Mouse (Mus musculus) intestine, embryonic 16.5 days (tissue): ENCODE results near the gene Map4k4. TPM values are rescaled to one million over a fixed set of nuclear protein-coding genes. Genes with fewer than 3 reads are reported as not detected.

ENCODE experiments used
- ATAC-seq: fragments of 200-750 bp; cut with Nextera tagmentation; 2 replicates; pipeline ENCODE4 v1.8.0; 2017; ENCODE audit warnings: moderate TSS enrichment, moderate library complexity
- H3K27ac ChIP-seq: fragments of 300-500 bp; sonication (generic); 2 replicates; pipeline ENCODE4 v1.5.1; 2014; ENCODE audit warnings: mild to moderate bottlenecking, low read length
- H3K27me3 ChIP-seq: fragments of 300-500 bp; sonication (generic); replicated peaks from 2 replicates; pipeline ENCODE4 v1.6.1; 2014; ENCODE audit warnings: low read length, control low read depth, mixed read lengths; ENCODE audit not compliant: control insufficient read depth, insufficient read depth
- H3K36me3 ChIP-seq: fragments of 300-500 bp; sonication (generic); 2 replicates; pipeline ENCODE4 v1.6.1; 2014; ENCODE audit warnings: low read length, control low read depth; ENCODE audit not compliant: control insufficient read depth, insufficient read depth
- H3K4me1 ChIP-seq: fragments of 300-500 bp; sonication (generic); 2 replicates; pipeline ENCODE4 v1.6.1; 2014; ENCODE audit warnings: low read length, control low read depth, mixed read lengths; ENCODE audit not compliant: control insufficient read depth, insufficient read depth
- H3K4me2 ChIP-seq: fragments of 300-500 bp; sonication (generic); 2 replicates; pipeline ENCODE4 v1.6.1; 2014; ENCODE audit warnings: low read depth, low read length, control low read depth
- H3K4me3 ChIP-seq: fragments of 300-500 bp; sonication (generic); 2 replicates; pipeline ENCODE4 v1.5.1; 2014; ENCODE audit warnings: mild to moderate bottlenecking, low read length
- H3K9ac ChIP-seq: fragments of 300-500 bp; sonication (generic); 2 replicates; pipeline ENCODE4 v1.6.1; 2014; ENCODE audit warnings: low read depth, low read length
- H3K9me3 ChIP-seq: fragments of 300-500 bp; sonication (generic); 2 replicates; pipeline ENCODE4 v1.6.1; 2016; ENCODE audit warnings: low read length, control low read depth; ENCODE audit not compliant: control insufficient read depth
- WGBS: fragments of 180-500 bp; shearing (Covaris S2); extraction: QIAGEN DNeasy Blood & Tissue Kit; methylation state at CpG from one replicate; pipeline ENCODE4 v1.1.7; 2014; 5-methylcytosine and 5-hydroxymethylcytosine counted together
- polyA plus RNA-seq: library from polyadenylated mRNA; unstranded; fragments of >200 nt; fragmentation: Nextera tagmentation; extraction: Ambion mirVana; gene quantifications from 2 replicates; pipeline ENCODE4 v1.2.1, GENCODE M21; 2015

Gene Map4k4
- polyA plus RNA-seq, 1 experiment from 2014 or later = 10.1 TPM

- Histone ChIP-seq H3K27ac (no peak overlapping the region), H3K36me3 (peaks cover 7% of the 10 kb centered on the region; the same call in 1 of the 2 replicates), H3K4me3 (no peak overlapping the region), H3K9me3 (no peaks in the 10 kb centered on the region), H3K4me2 (no peak overlapping the region), H3K9ac (no peak overlapping the region), H3K4me1 (no peaks in the 10 kb centered on the region), H3K27me3 (no peaks in the 10 kb centered on the region)
- no peak for ATAC-seq
- WGBS = 73% methylated on average over 7 of the region's 7 CpGs
Observed at GRCm38 (mm10) chr1:40015066-40015678, 114.5 kb downstream of the Map4k4 start.

GRCm38 (mm10) chr1:40021617-40022016, 120.9 kb downstream of the Map4k4 start:
- Histone ChIP-seq H3K4me2 (no peak overlapping the region), H3K4me1 (no peaks in the 10 kb centered on the region), H3K9me3 (no peaks in the 10 kb centered on the region), H3K27ac (no peak overlapping the region), H3K9ac (no peak overlapping the region), H3K4me3 (no peak overlapping the region), H3K27me3 (no peaks in the 10 kb centered on the region), H3K36me3 (peaks cover 13% of the 10 kb centered on the region)
- 84% methylated on average over 4 of the region's 4 CpGs for WGBS
- no peak for ATAC-seq

GRCm38 (mm10) chr1:40022472-40023135, 121.9 kb downstream of the Map4k4 start:
- Histone ChIP-seq H3K4me2 (no peak overlapping the region), H3K27ac (no peak overlapping the region), H3K36me3 (peaks cover 13% of the 10 kb centered on the region), H3K4me1 (no peaks in the 10 kb centered on the region), H3K4me3 (no peak overlapping the region), H3K9ac (no peak overlapping the region), H3K27me3 (no peaks in the 10 kb centered on the region), H3K9me3 (no peaks in the 10 kb centered on the region)
- WGBS = 85% methylated on average over 9 of the region's 9 CpGs
- ATAC-seq = no peak

- Histone ChIP-seq H3K9ac (no peak overlapping the region), H3K4me3 (no peak overlapping the region), H3K27ac (no peak overlapping the region), H3K9me3 (no peaks in the 10 kb centered on the region), H3K4me2 (no peak overlapping the region), H3K4me1 (no peaks in the 10 kb centered on the region), H3K36me3 (peaks cover 13% of the 10 kb centered on the region), H3K27me3 (no peaks in the 10 kb centered on the region)
- WGBS = 94% methylated on average over 15 of the region's 15 CpGs
- no peak for ATAC-seq
Observed at GRCm38 (mm10) chr1:40023206-40023605, 122.5 kb downstream of the Map4k4 start.

GRCm38 (mm10) chr1:40023748-40024147, 123.0 kb downstream of the Map4k4 start:
- Histone ChIP-seq H3K4me2 (no peak overlapping the region), H3K4me1 (no peaks in the 10 kb centered on the region), H3K4me3 (no peak overlapping the region), H3K9me3 (no peaks in the 10 kb centered on the region), H3K27me3 (no peaks in the 10 kb centered on the region), H3K36me3 (peaks cover 13% of the 10 kb centered on the region), H3K9ac (no peak overlapping the region), H3K27ac (no peak overlapping the region)
- WGBS = 73% methylated on average over 3 of the region's 3 CpGs
- no peak for ATAC-seq

GRCm38 (mm10) chr1:40024554-40025320, 124.0 kb downstream of the Map4k4 start:
- Histone ChIP-seq H3K4me1 (no peaks in the 10 kb centered on the region), H3K27me3 (no peaks in the 10 kb centered on the region), H3K9ac (no peak overlapping the region), H3K4me2 (no peak overlapping the region), H3K27ac (no peak overlapping the region), H3K4me3 (no peak overlapping the region), H3K9me3 (no peaks in the 10 kb centered on the region), H3K36me3 (peaks cover 13% of the 10 kb centered on the region)
- ATAC-seq = no peak
- 90% methylated on average over 27 of the region's 27 CpGs for WGBS

GRCm38 (mm10) chr1:40025416-40025815, 124.7 kb downstream of the Map4k4 start:
- no peaks in the 10 kb centered on the region for H3K9me3 ChIP-seq
- no peaks in the 10 kb centered on the region for H3K27me3 ChIP-seq
- no peaks in the 10 kb centered on the region for H3K4me1 ChIP-seq
- H3K4me2 ChIP-seq = no peak overlapping the region
- no peak overlapping the region for H3K4me3 ChIP-seq
- 90% methylated on average over 5 of the region's 5 CpGs for WGBS
- no peak overlapping the region for H3K9ac ChIP-seq
- H3K36me3 ChIP-seq = peaks cover 13% of the 10 kb centered on the region
- no peak overlapping the region for H3K27ac ChIP-seq
- ATAC-seq = no peak

GRCm38 (mm10) chr1:40027116-40027620, 126.5 kb downstream of the Map4k4 start:
- no peaks in the 10 kb centered on the region for H3K9me3 ChIP-seq
- H3K36me3 ChIP-seq = peaks cover 12% of the 10 kb centered on the region
- no peak for ATAC-seq
- H3K4me3 ChIP-seq = no peak overlapping the region
- no peaks in the 10 kb centered on the region for H3K4me1 ChIP-seq
- H3K27me3 ChIP-seq = no peaks in the 10 kb centered on the region
- no peak overlapping the region for H3K9ac ChIP-seq
- 78% methylated on average over 7 of the region's 7 CpGs for WGBS
- H3K27ac ChIP-seq = no peak overlapping the region
- H3K4me2 ChIP-seq = no peak overlapping the region

- H3K4me1 ChIP-seq = no peaks in the 10 kb centered on the region
- no peak overlapping the region for H3K27ac ChIP-seq
- H3K4me3 ChIP-seq = no peak overlapping the region
- H3K4me2 ChIP-seq = no peak overlapping the region
- no peaks in the 10 kb centered on the region for H3K9me3 ChIP-seq
- no peak for ATAC-seq
- H3K9ac ChIP-seq = no peak overlapping the region
- H3K27me3 ChIP-seq = no peaks in the 10 kb centered on the region
- H3K36me3 ChIP-seq = peaks cover 3% of the 10 kb centered on the region; the same call in 1 of the 2 replicates
- WGBS = 88% methylated on average over 12 of the region's 12 CpGs
Observed at GRCm38 (mm10) chr1:40028207-40028998, 127.7 kb downstream of the Map4k4 start.
